Mouse (Mus musculus): ENCODE data around the gene Muc3.
"Not testable (repeated sequence)": the region's sequence is repeated elsewhere in the genome, so short reads cannot be mapped to it uniquely, and the experiment has no call there.

Gene Muc3

DNA sequence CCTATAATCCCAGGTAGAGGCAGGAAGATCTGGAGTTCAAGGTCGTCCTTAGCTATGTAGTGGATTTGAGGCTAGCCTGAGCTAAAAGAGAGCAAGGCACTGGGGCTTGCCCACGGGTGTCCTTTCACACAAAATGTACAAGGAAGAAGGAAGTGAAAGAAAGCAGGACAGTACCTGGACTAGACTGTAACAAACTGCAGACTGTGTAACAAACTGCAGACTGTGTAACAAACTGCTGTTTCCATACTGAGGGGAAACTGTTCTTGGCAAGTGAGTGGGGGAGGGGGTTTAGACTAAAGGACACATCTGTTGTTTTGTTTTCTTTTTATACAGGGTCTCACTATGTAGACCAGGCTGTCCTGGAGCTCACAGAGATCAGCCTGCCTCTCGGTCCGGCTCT is 27.8 kb downstream of the Muc3 start:
- no peak for DNase-seq

GRCm38 (mm10) chr5:137118878-137119277 is 30.2 kb downstream of the Muc3 start:
- DNase-seq, result no peak

DNA sequence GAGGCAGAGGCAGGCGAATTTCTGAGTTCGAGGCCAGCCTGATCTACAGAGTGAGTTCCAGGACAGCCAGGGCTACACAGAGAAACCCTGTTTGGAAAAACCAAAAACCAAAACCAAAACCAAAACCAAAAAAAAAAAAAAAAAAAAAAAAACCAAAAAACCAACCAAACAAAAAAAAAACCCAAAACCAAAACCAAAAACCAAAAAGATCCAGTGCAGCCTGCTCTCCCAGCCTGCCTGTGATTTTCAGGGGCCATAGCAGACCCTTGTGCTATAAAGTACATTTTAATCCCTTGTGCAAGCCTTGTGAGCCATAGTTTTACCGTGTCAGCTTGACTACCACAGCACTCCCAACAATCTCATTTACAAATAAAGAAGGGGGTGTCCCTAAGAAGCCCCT is 31.1 kb downstream of the Muc3 start:
- not testable (repeated sequence) for DNase-seq

DNA sequence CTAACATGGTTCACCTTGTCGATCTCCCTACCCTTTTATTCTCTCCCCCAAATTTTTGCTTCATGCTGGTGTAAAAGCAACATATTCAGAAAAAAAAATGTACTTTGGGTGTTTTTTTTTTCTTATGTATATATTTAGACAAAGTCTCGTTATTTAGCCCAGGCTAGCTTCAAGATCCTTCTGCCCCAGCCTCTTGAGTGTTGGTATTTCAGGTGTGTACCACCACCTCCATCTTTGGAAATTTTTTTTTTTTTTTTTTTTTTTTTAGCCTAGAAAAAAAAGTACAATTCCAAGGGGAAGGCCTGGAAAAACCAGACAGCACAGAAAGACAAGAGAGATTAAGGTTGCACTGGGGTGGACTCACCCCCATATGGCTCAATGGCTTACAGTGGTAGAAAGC is 32.1 kb downstream of the Muc3 start:
- DNase-seq, result no peak

DNA sequence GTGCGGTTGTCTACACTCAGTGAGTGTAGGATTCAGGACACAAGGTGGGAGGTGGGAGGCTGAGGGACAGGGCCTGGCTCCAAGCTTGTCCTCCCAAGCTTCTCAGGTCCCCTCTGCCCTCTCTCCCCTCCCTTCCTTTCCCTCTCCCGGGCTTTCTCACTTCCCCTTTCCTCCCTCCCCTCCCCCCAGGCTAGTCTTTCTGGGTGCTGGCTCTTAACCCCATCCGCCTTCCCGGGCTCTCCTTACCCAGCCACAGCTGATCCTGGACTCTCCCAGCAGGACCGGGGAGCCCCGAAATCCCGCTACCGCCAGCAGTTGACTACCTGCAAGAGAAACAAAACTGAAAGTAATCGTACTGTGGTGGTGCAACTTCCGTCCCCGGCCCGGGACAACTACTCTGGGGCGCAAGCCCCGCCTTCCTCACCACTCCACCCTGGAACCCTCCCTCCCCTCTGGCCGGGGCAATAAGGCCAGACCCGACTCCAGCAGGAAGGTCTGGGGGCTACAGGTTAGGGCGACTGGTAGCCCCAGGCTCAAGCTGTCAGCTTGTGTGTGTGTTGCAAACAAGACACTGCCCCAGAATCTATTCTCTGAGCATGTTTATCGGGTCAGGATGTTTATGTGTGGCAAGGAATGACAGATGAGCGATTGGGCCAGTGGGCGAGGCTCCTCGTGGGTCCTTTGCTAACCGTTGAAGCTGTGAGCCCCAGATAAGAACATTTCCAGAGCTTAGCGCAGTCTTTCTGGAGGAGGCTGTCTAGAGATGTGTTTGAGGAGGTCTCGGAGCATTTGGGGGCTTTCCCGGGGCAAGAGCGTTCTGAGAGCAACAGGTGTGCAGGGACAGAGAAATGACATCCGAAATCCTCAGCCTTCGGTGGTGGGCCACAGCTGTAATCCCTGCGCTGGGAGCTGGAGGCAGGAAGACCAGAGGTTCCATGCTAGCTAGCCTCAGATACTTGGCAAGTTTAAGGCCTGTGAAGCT is 33.0 kb downstream of the Muc3 start, which contains the start of gene Trim56:
TSS of gene Trim56 (minus strand) at position 344 of the 982 bp plus-strand sequence.
- no peak for DNase-seq

GRCm38 (mm10) chr5:137114891-137115561 is 34.1 kb downstream of the Muc3 start:
- DNase-seq, result no peak

- DNase-seq, result no peak
These were observed 37.3 kb downstream of the Muc3 start for GRCm38 (mm10) chr5:137111542-137112408.

- DNase-seq, result no peak
These were observed 38.3 kb downstream of the Muc3 start for GRCm38 (mm10) chr5:137110863-137111262.

DNA sequence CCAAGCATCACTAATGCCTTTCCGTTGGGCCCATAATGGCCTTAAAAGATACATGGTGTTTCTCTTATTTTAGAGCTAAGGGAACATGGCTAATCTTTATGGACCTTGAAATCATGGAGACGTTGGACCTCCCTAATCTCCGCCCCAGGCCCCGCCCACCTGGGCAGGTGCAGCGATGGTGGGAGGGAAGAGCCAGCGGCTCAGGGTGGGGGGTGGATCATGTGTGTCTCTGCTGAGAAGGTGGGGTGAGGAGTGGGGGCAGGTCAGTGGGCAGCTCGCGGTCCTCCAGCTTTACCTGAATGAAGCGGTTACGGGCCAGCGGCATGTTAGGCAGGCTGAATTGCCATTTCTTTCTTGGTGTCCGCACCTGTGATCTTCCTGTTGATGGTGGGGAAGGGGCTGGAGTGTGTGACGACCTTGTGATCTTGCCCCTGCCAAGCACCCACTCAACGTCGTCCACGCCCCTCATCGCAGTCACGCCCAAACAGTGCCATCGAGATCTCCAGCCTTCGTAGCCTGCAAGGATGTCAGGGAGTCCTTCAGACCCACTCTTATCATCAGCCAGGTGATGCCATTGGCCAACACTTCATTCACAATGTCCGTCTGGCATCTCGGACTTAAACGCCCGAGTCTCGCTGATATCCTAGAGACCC is 39.1 kb downstream of the Muc3 start:
- DNase-seq, result no peak

DNA sequence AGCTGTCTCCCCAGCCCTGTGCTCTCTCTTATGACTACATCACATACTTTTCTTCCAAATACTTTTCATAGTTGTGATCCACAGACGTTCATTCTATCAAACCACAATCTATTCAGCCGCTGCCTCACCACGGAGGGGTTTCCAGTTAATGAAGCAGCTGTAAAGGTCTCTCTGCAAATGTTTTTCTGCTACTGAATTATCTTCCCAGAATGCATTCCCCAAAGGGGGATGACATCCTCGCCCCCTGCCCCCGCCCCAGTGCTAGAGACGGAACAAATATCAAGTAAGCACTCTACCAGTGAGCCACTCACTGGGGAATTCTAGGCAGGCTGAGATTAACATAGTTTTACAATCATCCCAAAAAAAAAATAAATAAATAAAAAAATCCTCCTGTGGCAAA is 41.0 kb downstream of the Muc3 start:
- no peak for DNase-seq

- DNase-seq, result no peak
These were observed 41.5 kb downstream of the Muc3 start for GRCm38 (mm10) chr5:137107670-137108069.

DNA sequence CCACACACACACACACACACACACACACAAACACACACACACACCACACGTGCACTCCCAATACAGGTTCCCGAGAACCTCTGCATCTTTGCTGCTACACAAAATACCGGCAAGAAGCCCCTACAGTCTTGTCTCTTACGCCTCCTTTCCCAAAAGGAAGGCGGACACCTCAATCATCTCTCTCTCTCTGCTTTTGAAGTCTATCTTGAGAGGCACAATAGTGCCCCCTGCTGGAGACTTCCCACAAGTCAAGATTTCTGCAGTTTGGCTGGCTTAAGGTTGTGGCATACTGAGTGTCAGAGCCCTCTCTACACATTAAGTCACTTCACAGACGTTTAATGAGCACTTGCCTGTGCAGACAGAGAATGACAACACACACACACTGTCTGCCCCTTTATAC is 42.1 kb downstream of the Muc3 start:
- peak; percentile 79 for DNase-seq

- no peak for DNase-seq
These were observed 42.7 kb downstream of the Muc3 start for GRCm38 (mm10) chr5:137106434-137106833.

DNA sequence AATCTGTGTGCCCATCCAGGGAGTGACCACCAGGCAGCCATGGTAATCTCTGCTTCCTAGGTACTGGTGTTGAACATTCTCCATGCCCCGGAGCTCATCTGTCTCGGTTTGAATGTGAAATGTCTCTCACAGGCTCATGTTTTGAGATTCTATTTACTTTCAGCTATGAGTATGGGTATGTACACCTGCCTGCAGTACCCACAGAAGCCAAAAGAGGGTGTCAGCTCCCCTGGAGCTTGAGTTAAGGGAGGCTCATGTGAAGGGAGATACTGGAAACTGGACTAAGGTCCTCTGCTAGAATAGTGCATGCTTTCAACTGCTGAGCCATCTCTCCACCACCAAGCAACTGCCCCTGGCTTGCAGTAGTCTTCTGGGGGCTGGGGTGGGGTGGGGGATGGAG is 45.2 kb downstream of the Muc3 start:
- DNase-seq, result no peak

DNA sequence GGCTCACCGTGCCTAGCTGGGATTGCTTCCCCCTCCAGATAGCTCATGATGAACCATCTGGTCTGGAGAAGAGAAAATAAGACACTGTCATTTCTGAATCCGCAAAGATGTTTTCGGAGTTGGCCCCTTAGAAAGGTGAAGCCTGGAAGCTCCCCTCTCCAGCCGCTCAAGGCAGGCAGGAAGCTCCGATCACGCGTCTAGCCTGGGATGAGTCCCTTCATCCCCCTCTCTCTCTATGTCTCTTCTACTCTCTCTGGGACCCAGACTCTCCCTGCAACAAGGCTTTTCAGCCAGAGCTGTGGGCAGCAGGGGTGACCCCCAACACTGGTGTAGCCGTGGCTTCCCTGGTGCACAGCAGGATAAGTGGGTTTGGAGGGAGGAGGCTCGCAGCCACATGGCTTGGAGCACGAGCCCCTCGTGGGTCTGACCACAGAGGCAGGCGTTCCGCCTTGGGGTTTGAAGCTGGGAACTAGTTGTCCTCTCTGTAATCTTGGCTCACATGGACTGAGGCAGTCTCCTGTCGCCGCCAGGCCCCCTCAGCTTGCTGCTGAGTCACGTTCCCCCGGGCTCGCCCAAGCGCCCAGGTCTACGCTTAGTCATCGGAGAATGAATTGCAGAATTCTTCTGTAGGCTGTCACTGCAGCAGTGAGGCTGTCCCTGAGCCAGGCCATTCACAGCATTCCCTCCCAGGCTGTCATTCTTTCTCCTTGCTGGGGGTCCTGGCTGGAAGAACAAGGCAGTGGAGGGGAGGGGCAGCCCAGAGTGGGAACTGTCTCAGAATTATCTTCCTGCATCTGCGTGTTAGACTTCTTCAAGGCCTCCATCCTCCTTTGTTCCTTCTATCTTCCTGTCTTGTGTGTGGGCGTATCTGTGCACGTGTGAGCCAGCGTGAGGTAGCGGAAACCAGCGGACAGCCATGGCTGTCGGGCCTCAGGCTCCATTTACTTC is 46.3 kb downstream of the Muc3 start:
- peak; percentile 80 for DNase-seq

GRCm38 (mm10) chr5:137102078-137102477 is 47.0 kb downstream of the Muc3 start:
- DNase-seq, result no peak

GRCm38 (mm10) chr5:137100660-137101059 is 48.5 kb downstream of the Muc3 start:
- no peak for DNase-seq

DNA sequence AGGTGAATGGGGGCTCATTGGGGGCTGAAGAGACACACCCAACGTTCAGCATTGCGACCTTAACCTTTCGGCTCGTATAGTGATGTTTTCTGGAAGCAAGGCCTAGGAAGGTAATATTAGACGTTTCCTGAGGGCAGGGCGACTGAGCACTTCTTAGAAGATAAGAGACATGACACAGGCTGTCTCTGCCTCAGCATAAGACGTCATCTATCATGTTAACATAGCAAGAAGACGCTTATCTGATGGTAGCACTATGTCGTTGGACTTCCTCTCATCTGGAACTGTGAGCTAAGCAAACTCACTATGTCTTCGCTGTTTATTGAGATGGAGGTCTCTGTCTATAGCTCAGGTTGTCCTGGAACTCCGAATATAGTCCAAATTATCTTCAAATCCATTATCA is 50.7 kb downstream of the Muc3 start:
- no peak for DNase-seq

GRCm38 (mm10) chr5:137096037-137096436 is 53.1 kb downstream of the Muc3 start:
- no peak for DNase-seq

DNA sequence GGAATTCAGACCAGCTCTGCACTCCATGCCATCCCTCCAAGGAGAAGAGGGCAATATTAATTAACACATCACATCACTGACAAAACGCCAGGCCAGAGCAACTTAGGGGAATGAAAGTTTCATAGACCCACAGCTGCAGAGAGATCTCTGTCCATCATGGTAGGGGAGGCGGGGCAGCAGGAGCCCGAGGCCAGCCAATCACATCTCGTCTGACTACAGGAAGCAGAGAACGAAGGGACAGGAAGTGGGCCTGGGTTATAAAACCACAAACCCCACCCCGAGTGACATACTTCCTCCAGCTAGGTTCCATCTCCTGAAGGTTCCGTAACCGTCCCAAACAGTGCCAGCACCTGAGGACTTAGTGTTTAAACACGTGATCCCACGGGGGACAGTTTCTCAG is 54.0 kb downstream of the Muc3 start:
- DNase-seq, result no peak

GRCm38 (mm10) chr5:137093720-137094119 is 55.4 kb downstream of the Muc3 start:
- no peak for DNase-seq
